Comparison of ENCODE assay signal across 34 mouse cellular contexts in genomic region chr11:49080636-49081035, GRCm38 (mm10). TPM values are rescaled to one million over a fixed set of nuclear protein-coding genes. Genes with fewer than 3 reads are reported as not detected.
DNase-seq lines count a peak whose midpoint lies in the region; ATAC-seq lines count a peak whose summit lies in the region.
"Had no signal": no experiment of that assay in that cellular context is flagged by ENCODE, and none has a peak within 500 bp of the region (broad histone marks: within the 10 kb centered on the region; RNA-seq: fewer than 3 reads in every experiment).

No protein-coding gene starts in this region.

- no peaks in the 10 kb centered on the region for H3K9me3 ChIP-seq in liver, embryonic 12.5 days (replicated peaks)
- no peaks in the 10 kb centered on the region for H3K9me3 ChIP-seq in forebrain, embryonic 13.5 days (replicated peaks)
- H3K9me3 ChIP-seq: heart, embryonic 13.5 days; kidney, embryonic 15.5 days; midbrain, embryonic 12.5 days; neural tube, embryonic 12.5 days; stomach, embryonic 15.5 days had no signal

- H3K27me3 ChIP-seq in liver, embryonic 12.5 days (replicated peaks): no peaks in the 10 kb centered on the region
- no peaks in the 10 kb centered on the region for H3K27me3 ChIP-seq in forebrain, embryonic 13.5 days
- H3K27me3 ChIP-seq: heart, embryonic 13.5 days; kidney, embryonic 15.5 days; midbrain, embryonic 12.5 days; neural tube, embryonic 12.5 days; stomach, embryonic 15.5 days had no signal

- 41% methylated on average over 1 of the region's 1 CpGs for WGBS in liver, embryonic 12.5 days (ENCODE audit: insufficient replicate concordance)
- 65% methylated on average over 1 of the region's 1 CpGs for WGBS in forebrain, embryonic 13.5 days

- DNase-seq in CD4-positive, CD25-positive, alpha-beta regulatory T cell, adult 2 months (ENCODE audit: low read depth, low spot score): peak; percentile 12
- no peak for DNase-seq in liver
- DNase-seq in induced T-regulatory cell, adult 2 months (ENCODE audit: low read depth): peak; percentile 55
- DNase-seq: adrenal gland, postnatal 14 days; cerebellum, adult 18-20 months; cerebellum, postnatal 10 days; gastrocnemius, postnatal 36 days; heart, adult 2 months; heart, postnatal 10 days; lung, adult 18-20 months; right cerebral cortex, postnatal 4 days had no signal

- H3K27ac ChIP-seq in liver, embryonic 12.5 days: no peak overlapping the region
- no peak overlapping the region for H3K27ac ChIP-seq in forebrain, embryonic 13.5 days
- H3K27ac ChIP-seq: heart, embryonic 13.5 days; hindbrain, embryonic 14.5 days; kidney, embryonic 15.5 days; layer of hippocampus, adult 2 months; midbrain, embryonic 12.5 days; neural tube, embryonic 12.5 days; stomach, embryonic 15.5 days had no signal

- H3K36me3 ChIP-seq in liver, embryonic 12.5 days: no peaks in the 10 kb centered on the region
- H3K36me3 ChIP-seq in forebrain, embryonic 13.5 days (ENCODE audit: poor library complexity, severe bottlenecking): no peaks in the 10 kb centered on the region
- H3K36me3 ChIP-seq: heart, embryonic 13.5 days; kidney, embryonic 15.5 days; midbrain, embryonic 12.5 days; neural tube, embryonic 12.5 days; stomach, embryonic 15.5 days had no signal

- ATAC-seq in CD4-positive, CD25-positive, alpha-beta regulatory T cell, adult 4 months: no peak
- ATAC-seq in liver, embryonic 12.5 days: no peak
- no peak for ATAC-seq in megakaryocyte progenitor cell, adult 5-6 weeks (replicated peaks; ENCODE audit: poor library complexity)
- ATAC-seq in forebrain, embryonic 13.5 days: no peak
- ATAC-seq: forebrain, embryonic 14.5 days; inflammation-experienced regulatory T-cells, adult 6 months; lung, postnatal 0 days had no signal

- no peak overlapping the region for H3K4me2 ChIP-seq in liver, embryonic 12.5 days
- H3K4me2 ChIP-seq in forebrain, embryonic 13.5 days: no peak overlapping the region
- H3K4me2 ChIP-seq: heart, embryonic 13.5 days; hindbrain, embryonic 14.5 days; kidney, embryonic 15.5 days; midbrain, embryonic 12.5 days; neural tube, embryonic 12.5 days; stomach, embryonic 15.5 days had no signal

- 0 out of 2 replicates have a peak overlapping the region, but pooled peaks have one; percentile 12 for H3K9ac ChIP-seq in liver, embryonic 12.5 days
- no peak overlapping the region for H3K9ac ChIP-seq in forebrain, embryonic 13.5 days
- H3K9ac ChIP-seq: heart, embryonic 13.5 days; hindbrain, embryonic 14.5 days; kidney, embryonic 15.5 days; midbrain, embryonic 12.5 days; neural tube, embryonic 12.5 days; stomach, embryonic 15.5 days had no signal

- H3K4me3 ChIP-seq in liver, embryonic 12.5 days: no peak overlapping the region
- no peak overlapping the region for H3K4me3 ChIP-seq in forebrain, embryonic 13.5 days
- H3K4me3 ChIP-seq: erythroblast, embryonic 14.5 days; heart, adult 2 months; heart, embryonic 13.5 days; kidney, embryonic 15.5 days; layer of hippocampus, adult 2 months; midbrain, embryonic 12.5 days; myocyte; neural tube, embryonic 12.5 days; stomach, embryonic 15.5 days had no signal

- H3K4me1 ChIP-seq in liver, embryonic 12.5 days: peaks cover 61% of the 10 kb centered on the region
- no peaks in the 10 kb centered on the region for H3K4me1 ChIP-seq in forebrain, embryonic 13.5 days
- H3K4me1 ChIP-seq: heart, embryonic 13.5 days; midbrain, embryonic 12.5 days; neural tube, embryonic 12.5 days; stomach, embryonic 15.5 days had no signal

RNA-seq across cellular contexts. Expression of gene Ifi47, which starts 4.2 kb away (rescaled TPM):
- polyA plus RNA-seq in CD4-positive, CD25-positive, alpha-beta regulatory T cell, adult 4 months (2017; shearing (Covaris generic)): 100 to 1,000 TPM; 473 to 495 TPM
- polyA plus RNA-seq in liver, embryonic 12.5 days (2016; fragmentation: Nextera tagmentation; extraction: Ambion mirVana): 7.0 and 7.2 TPM in 2 replicates
- total RNA-seq in megakaryocyte progenitor cell, adult 5-6 weeks (2015): 129 and 147 TPM in 2 replicates
- total RNA-seq in megakaryocyte progenitor cell, adult 5-6 weeks (2017): 54.3 and 57.2 TPM in 2 replicates
- 0.27 and 0.47 TPM in 2 replicates for polyA plus RNA-seq in forebrain, embryonic 13.5 days (2015; fragmentation: Nextera tagmentation; extraction: Ambion mirVana)
- polyA plus RNA-seq: erythroblast, embryonic 14.5 days had no signal

RNA-seq across cellular contexts. Expression of gene Tgtp2, which starts 16.6 kb away (rescaled TPM):
- polyA plus RNA-seq in CD4-positive, CD25-positive, alpha-beta regulatory T cell, adult 4 months (2017; shearing (Covaris generic)): 100 to 1,000 TPM; 424 to 495 TPM
- polyA plus RNA-seq in liver, embryonic 12.5 days (2016; fragmentation: Nextera tagmentation; extraction: Ambion mirVana): 0.12 and 0.15 TPM in 2 replicates
- 16.8 and 24.5 TPM in 2 replicates for total RNA-seq in megakaryocyte progenitor cell, adult 5-6 weeks (2015)
- 56.3 and 82.0 TPM in 2 replicates for total RNA-seq in megakaryocyte progenitor cell, adult 5-6 weeks (2017)
- polyA plus RNA-seq in forebrain, embryonic 13.5 days (2015; fragmentation: Nextera tagmentation; extraction: Ambion mirVana): not detected in 2 replicates
- total RNA-seq: heart, postnatal 10 days; layer of hippocampus, postnatal 14 days; midbrain, postnatal 0 days had no signal
- polyA plus RNA-seq: erythroblast, embryonic 14.5 days; hindbrain, embryonic 14.5 days; kidney, embryonic 15.5 days; neural tube, embryonic 12.5 days had no signal

RNA-seq across cellular contexts. Expression of gene 9930111J21Rik2, which starts 29.6 kb away (rescaled TPM):
- 100 to 1,000 TPM; 148 to 213 TPM for polyA plus RNA-seq in CD4-positive, CD25-positive, alpha-beta regulatory T cell, adult 4 months (2017; shearing (Covaris generic))
- 0.71 and 0.88 TPM in 2 replicates for polyA plus RNA-seq in liver, embryonic 12.5 days (2016; fragmentation: Nextera tagmentation; extraction: Ambion mirVana)
- 26.0 and 37.5 TPM in 2 replicates for total RNA-seq in megakaryocyte progenitor cell, adult 5-6 weeks (2015)
- total RNA-seq in megakaryocyte progenitor cell, adult 5-6 weeks (2017): 25.2 and 29.4 TPM in 2 replicates
- polyA plus RNA-seq in forebrain, embryonic 13.5 days (2015; fragmentation: Nextera tagmentation; extraction: Ambion mirVana): 0.13 and 0.21 TPM in 2 replicates
- polyA plus RNA-seq: erythroblast, embryonic 14.5 days had no signal

RNA-seq across cellular contexts. Expression of gene Olfr1396, which starts 34.0 kb away (rescaled TPM):
- under 1 TPM; 0.35 to 0.47 TPM for polyA plus RNA-seq in CD4-positive, CD25-positive, alpha-beta regulatory T cell, adult 4 months (2017; shearing (Covaris generic))
- not detected in 2 replicates for polyA plus RNA-seq in liver, embryonic 12.5 days (2016; fragmentation: Nextera tagmentation; extraction: Ambion mirVana)
- not detected in 2 replicates for total RNA-seq in megakaryocyte progenitor cell, adult 5-6 weeks (2015)
- total RNA-seq in megakaryocyte progenitor cell, adult 5-6 weeks (2017): not detected in 2 replicates
- not detected in 2 replicates for polyA plus RNA-seq in forebrain, embryonic 13.5 days (2015; fragmentation: Nextera tagmentation; extraction: Ambion mirVana)
- total RNA-seq: common myeloid progenitor, adult 5-6 weeks; gastrocnemius, postnatal 36 days; hematopoietic stem cell, adult 5-6 weeks; layer of hippocampus, adult 2 months; layer of hippocampus, postnatal 14 days; left cerebral cortex, adult 8-10 months; left cerebral cortex, postnatal 36 days; midbrain, postnatal 0 days had no signal
- polyA plus RNA-seq: C2C12; erythroblast, embryonic 14.5 days; forebrain, embryonic 14.5 days; heart, embryonic 13.5 days; hindbrain, embryonic 14.5 days; kidney, embryonic 15.5 days; lung, postnatal 0 days; midbrain, embryonic 12.5 days; midbrain, postnatal 0 days; myocyte; neural tube, embryonic 12.5 days; stomach, embryonic 15.5 days had no signal

Comparison
In these comparisons a context has a peak if more than half of its experiments do, and no peak if none do; other contexts are left out.
1. RNA of gene Ifi47, which starts 4.2 kb away (polyA plus RNA-seq): 473 to 495 TPM in CD4-positive, CD25-positive, alpha-beta regulatory T cell, adult 4 months; 7.0 to 7.2 TPM in liver, embryonic 12.5 days and 0.27 to 0.47 TPM in forebrain, embryonic 13.5 days; every median in the first group is over 10 times any median in the second.
2. RNA of gene Tgtp2, which starts 16.6 kb away (polyA plus RNA-seq): 424 to 495 TPM in CD4-positive, CD25-positive, alpha-beta regulatory T cell, adult 4 months; 0.12 to 0.15 TPM in liver, embryonic 12.5 days and not detected in forebrain, embryonic 13.5 days; every median in the first group is over 100 times any median in the second.
3. RNA of gene 9930111J21Rik2, which starts 29.6 kb away (polyA plus RNA-seq): 148 to 213 TPM in CD4-positive, CD25-positive, alpha-beta regulatory T cell, adult 4 months; 0.71 to 0.88 TPM in liver, embryonic 12.5 days and 0.13 to 0.21 TPM in forebrain, embryonic 13.5 days; every median in the first group is over 10 times any median in the second.